Mouse (Mus musculus) lung, adult 2 months (tissue): ENCODE measurements at regions not wholly inside any gene's neighbourhood (a gene's known extent, or its start where the extent isn't known, plus 50 kb on each side); places are given as distances from the start of the nearest gene placed in this dataset.

ENCODE experiments used
- CTCF ChIP-seq: fragments of 200-500 bp; IDR thresholded peaks from 2 replicates; pipeline ENCODE4 v1.5.1; 2011; ENCODE audit warnings: mild to moderate bottlenecking, low read length, control low read depth; ENCODE audit not compliant: insufficient read depth
- POLR2A ChIP-seq: fragments of 200-500 bp; IDR thresholded peaks from 2 replicates; pipeline ENCODE4 v1.6.1; 2011; ENCODE audit warnings: low read depth, mild to moderate bottlenecking, control low read depth, low read length, borderline replicate concordance; ENCODE audit errors: extremely low read depth

DNA sequence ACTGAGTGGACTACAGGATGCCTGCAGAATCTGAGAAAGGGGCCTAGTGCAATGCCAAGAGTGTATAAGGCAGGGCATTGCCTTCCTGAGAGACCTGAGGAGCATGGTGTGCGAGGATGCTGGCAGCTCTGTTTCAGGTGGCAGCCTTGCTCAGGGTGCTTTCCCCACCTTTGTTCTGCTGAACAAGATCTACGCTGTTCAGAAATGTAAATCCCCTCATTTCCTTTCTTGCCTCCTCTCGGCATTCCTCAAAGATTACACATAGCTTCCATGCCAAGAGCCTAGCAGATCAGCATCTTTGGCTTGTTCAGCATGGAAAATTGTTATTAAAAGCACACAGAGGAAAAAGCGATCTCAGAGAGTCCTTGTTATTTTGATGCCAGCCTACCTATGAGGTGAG, 128.6 kb upstream of the Flrt2 start:
- TF ChIP-seq POLR2A (no peak), CTCF (no peak)
